Mouse (Mus musculus): ENCODE data around the gene Olfr1062. TPM values are rescaled to one million over a fixed set of nuclear protein-coding genes. Genes with fewer than 3 reads are reported as not detected.
"Not testable (repeated sequence)": the region's sequence is repeated elsewhere in the genome, so short reads cannot be mapped to it uniquely, and the experiment has no call there.

The Olfr1062 gene
- polyA plus RNA-seq, 1 experiment from 2014 or later: not detected

- not testable (repeated sequence) for H3K27me3 ChIP-seq (ENCODE audit: control insufficient read depth, insufficient read depth, low read depth, low read length); H3K4me3 ChIP-seq (ENCODE audit: low read depth, low read length); H3K4me2 ChIP-seq (ENCODE audit: low read depth, low read length); ATAC-seq (ENCODE audit: low read depth); H3K4me1 ChIP-seq (ENCODE audit: control insufficient read depth, low read depth, low read length); H3K9me3 ChIP-seq (replicated peaks; ENCODE audit: control insufficient read depth, low read length); H3K27ac ChIP-seq (ENCODE audit: low read length); H3K9ac ChIP-seq (ENCODE audit: low read depth, low read length); H3K36me3 ChIP-seq (ENCODE audit: control insufficient read depth, insufficient read depth)
These were observed 38.1 kb downstream of the Olfr1062 start, which contains the start of gene Olfr1058 for GRCm38 (mm10) chr2:86388461-86388860. Gene Olfr1058 (minus strand): TSS chr2:86388561.

- no peak for ATAC-seq (ENCODE audit: low read depth)
- Histone ChIP-seq H3K4me1 (ENCODE audit: control insufficient read depth, low read depth, low read length) (no peaks in the 10 kb centered on the region), H3K9ac (ENCODE audit: low read depth, low read length) (no peak within 1 kb of the TSS)
These were observed 48.3 kb downstream of the Olfr1062 start, which contains the start of gene Olfr1057 for GRCm38 (mm10) chr2:86378293-86378692. Gene Olfr1057 (minus strand): TSS chr2:86378393.

More at GRCm38 (mm10) chr2:86378293-86378692, 48.3 kb downstream of the Olfr1062 start, which contains the start of gene Olfr1057:
- Histone ChIP-seq H3K4me2 (ENCODE audit: low read depth, low read length) (no peak within 1 kb of the TSS), H3K27ac (ENCODE audit: low read length) (no peak within 1 kb of the TSS), H3K27me3 (ENCODE audit: control insufficient read depth, insufficient read depth, low read depth, low read length) (no peaks in the 10 kb centered on the region), H3K4me3 (ENCODE audit: low read depth, low read length) (no peak within 1 kb of the TSS), H3K36me3 (ENCODE audit: control insufficient read depth, insufficient read depth) (no peaks in the 10 kb centered on the region), H3K9me3 (replicated peaks; ENCODE audit: control insufficient read depth, low read length) (no peaks in the 10 kb centered on the region)

Other genes starting within 250 kb of the Olfr1062 start
- not detected in 2 replicates for gene Olfr1044, start 248.9 kb downstream of the Olfr1062 start, polyA plus RNA-seq (2015; fragmentation: Nextera tagmentation; extraction: Ambion mirVana)
- not detected in 2 replicates for gene Olfr52, start 241.1 kb downstream of the Olfr1062 start, polyA plus RNA-seq (2015; fragmentation: Nextera tagmentation; extraction: Ambion mirVana)
- not detected in 2 replicates for gene Olfr1045, start 223.7 kb downstream of the Olfr1062 start, polyA plus RNA-seq (2015; fragmentation: Nextera tagmentation; extraction: Ambion mirVana)
- gene Olfr1046, start 207.4 kb downstream of the Olfr1062 start, polyA plus RNA-seq (2015; fragmentation: Nextera tagmentation; extraction: Ambion mirVana): not detected in 2 replicates
- not detected in 2 replicates for gene Olfr1047, start 195.3 kb downstream of the Olfr1062 start, polyA plus RNA-seq (2015; fragmentation: Nextera tagmentation; extraction: Ambion mirVana)
- not detected in 2 replicates for gene Olfr1048, start 186.5 kb downstream of the Olfr1062 start, polyA plus RNA-seq (2015; fragmentation: Nextera tagmentation; extraction: Ambion mirVana)
- gene Olfr1049, start 168.4 kb downstream of the Olfr1062 start, polyA plus RNA-seq (2015; fragmentation: Nextera tagmentation; extraction: Ambion mirVana): not detected in 2 replicates
- not detected in 2 replicates for gene Olfr1051, start 147.7 kb downstream of the Olfr1062 start, polyA plus RNA-seq (2015; fragmentation: Nextera tagmentation; extraction: Ambion mirVana)
- not detected in 2 replicates for gene Olfr1052, start 134.3 kb downstream of the Olfr1062 start, polyA plus RNA-seq (2015; fragmentation: Nextera tagmentation; extraction: Ambion mirVana)
- not detected in 2 replicates for gene Olfr1053, start 111.5 kb downstream of the Olfr1062 start, polyA plus RNA-seq (2015; fragmentation: Nextera tagmentation; extraction: Ambion mirVana)
- not detected in 2 replicates for gene Olfr1054, start 91.3 kb downstream of the Olfr1062 start, polyA plus RNA-seq (2015; fragmentation: Nextera tagmentation; extraction: Ambion mirVana)
- not detected in 2 replicates for gene Olfr1055, start 76.5 kb downstream of the Olfr1062 start, polyA plus RNA-seq (2015; fragmentation: Nextera tagmentation; extraction: Ambion mirVana)
- gene Olfr1056, start 64.3 kb downstream of the Olfr1062 start, polyA plus RNA-seq (2015; fragmentation: Nextera tagmentation; extraction: Ambion mirVana): not detected in 2 replicates
- gene Olfr1057, start 48.4 kb downstream of the Olfr1062 start, polyA plus RNA-seq (2015; fragmentation: Nextera tagmentation; extraction: Ambion mirVana): not detected in 2 replicates
- not detected in 2 replicates for gene Olfr1058, start 38.2 kb downstream of the Olfr1062 start, polyA plus RNA-seq (2015; fragmentation: Nextera tagmentation; extraction: Ambion mirVana)
- not detected in 2 replicates for gene Olfr1061, start 12.7 kb downstream of the Olfr1062 start, polyA plus RNA-seq (2015; fragmentation: Nextera tagmentation; extraction: Ambion mirVana)
- not detected in 2 replicates for gene Olfr1065, start 23.8 kb upstream of the Olfr1062 start, polyA plus RNA-seq (2015; fragmentation: Nextera tagmentation; extraction: Ambion mirVana)
- not detected in 2 replicates for gene Olfr1066, start 29.5 kb upstream of the Olfr1062 start, polyA plus RNA-seq (2015; fragmentation: Nextera tagmentation; extraction: Ambion mirVana)
- not detected in 2 replicates for gene Olfr228, start 60.6 kb upstream of the Olfr1062 start, polyA plus RNA-seq (2015; fragmentation: Nextera tagmentation; extraction: Ambion mirVana)
- gene Olfr1076, start 81.7 kb upstream of the Olfr1062 start, polyA plus RNA-seq (2015; fragmentation: Nextera tagmentation; extraction: Ambion mirVana): not detected in 2 replicates
- gene Olfr1079, start 115.7 kb upstream of the Olfr1062 start, polyA plus RNA-seq (2015; fragmentation: Nextera tagmentation; extraction: Ambion mirVana): not detected in 2 replicates
- not detected in 2 replicates for gene Olfr1080, start 131.5 kb upstream of the Olfr1062 start, polyA plus RNA-seq (2015; fragmentation: Nextera tagmentation; extraction: Ambion mirVana)
- not detected in 2 replicates for gene Olfr1082, start 172.2 kb upstream of the Olfr1062 start, polyA plus RNA-seq (2015; fragmentation: Nextera tagmentation; extraction: Ambion mirVana)
- gene Olfr1084, start 213.0 kb upstream of the Olfr1062 start, polyA plus RNA-seq (2015; fragmentation: Nextera tagmentation; extraction: Ambion mirVana): not detected in 2 replicates
- not detected in 2 replicates for gene Olfr1085, start 235.3 kb upstream of the Olfr1062 start, polyA plus RNA-seq (2015; fragmentation: Nextera tagmentation; extraction: Ambion mirVana)

Data from liver, embryonic 16.5 days (tissue).